Mouse (Mus musculus): ENCODE measurements around the gene Ces2f.
"Not testable (repeated sequence)": the region's sequence is repeated elsewhere in the genome, so short reads cannot be mapped to it uniquely, and the experiment has no call there.

Gene Ces2f

DNA sequence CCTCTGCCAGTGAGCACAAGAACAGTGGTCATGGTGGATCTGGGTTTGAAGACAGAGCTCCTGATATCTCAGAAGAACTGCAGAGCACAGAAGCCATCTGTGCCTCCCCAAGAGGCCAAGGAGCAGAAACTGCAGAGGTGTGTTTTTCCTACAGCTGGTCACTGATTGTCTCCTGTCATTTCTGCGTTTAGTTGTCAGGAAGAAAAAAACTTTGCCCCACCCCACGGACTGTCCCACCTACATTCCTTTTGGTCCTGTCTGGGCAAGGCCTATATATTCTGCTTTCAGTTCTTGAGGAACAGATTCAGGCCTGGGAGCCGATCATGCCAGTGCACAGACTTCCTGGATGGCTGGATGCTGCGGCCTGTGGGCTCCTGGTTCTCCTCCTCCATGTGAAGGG is at the start of gene Ces2f:
Ces2f (plus strand) TSS at position 301 of the 400 bp plus-strand sequence.
- DNase-seq = no peak

GRCm38 (mm10) chr8:104901746-104902145 is 45.4 kb upstream of the Ces2f start:
- no peak for DNase-seq

- DNase-seq = no peak
These were observed 40.0 kb upstream of the Ces2f start for GRCm38 (mm10) chr8:104907111-104907510.

DNA sequence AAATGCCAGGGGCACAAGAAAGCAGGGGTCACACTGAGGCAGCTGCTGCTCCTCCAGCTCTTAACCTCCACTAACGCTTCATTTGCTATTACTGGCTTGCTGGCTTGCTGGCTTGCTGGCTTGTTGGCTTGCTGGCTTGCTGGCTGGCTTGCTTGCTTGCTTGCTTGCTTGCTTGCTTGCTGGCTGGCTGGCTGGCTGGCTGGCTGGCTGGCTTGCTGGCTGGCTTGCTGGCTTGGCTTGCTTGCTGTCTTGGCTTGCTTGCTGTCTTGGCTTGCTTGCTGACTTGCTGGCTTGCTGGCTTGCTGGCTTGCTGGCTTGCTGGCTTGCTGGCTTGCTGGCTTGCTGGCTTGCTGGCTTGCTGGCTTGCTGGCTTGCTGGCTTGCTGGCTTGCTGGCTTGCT is 38.1 kb upstream of the Ces2f start:
- DNase-seq = not testable (repeated sequence)

GRCm38 (mm10) chr8:104909651-104910050 is 37.5 kb upstream of the Ces2f start:
- DNase-seq = not testable (repeated sequence)

DNA sequence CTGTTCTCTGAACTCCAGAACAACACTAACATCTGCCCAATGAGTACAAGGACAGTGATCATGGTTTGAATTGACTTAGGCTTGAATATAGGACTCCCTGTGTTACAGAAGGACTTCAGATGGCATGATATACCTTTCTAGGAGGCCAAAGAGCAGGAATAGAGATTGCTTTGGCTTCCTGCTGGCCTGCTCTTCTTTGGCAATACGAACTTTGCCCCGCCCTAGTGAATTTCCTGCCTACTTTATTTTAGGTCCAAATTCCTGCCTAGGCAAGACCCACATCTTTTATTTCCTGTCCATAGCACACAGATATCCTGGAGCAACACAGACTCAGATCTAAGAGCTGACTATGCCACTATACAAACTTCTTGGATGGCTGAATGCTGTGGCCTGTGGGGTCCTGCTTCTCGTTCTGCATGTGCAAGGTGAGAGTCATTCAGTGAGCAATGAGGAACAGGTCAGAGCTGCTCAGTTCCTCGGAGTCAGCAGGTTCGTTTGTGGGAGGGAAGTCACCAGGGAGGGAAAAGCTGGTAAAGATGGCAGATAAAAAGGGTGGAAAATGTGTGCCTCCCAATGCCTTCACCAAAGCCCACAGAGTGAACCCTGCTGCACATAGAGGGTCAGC is 21.1 kb upstream of the Ces2f start, which contains the start of gene Ces2e:
Ces2e (plus strand) TSS at position 289 of the 625 bp plus-strand sequence.
- no peak for DNase-seq

DNA sequence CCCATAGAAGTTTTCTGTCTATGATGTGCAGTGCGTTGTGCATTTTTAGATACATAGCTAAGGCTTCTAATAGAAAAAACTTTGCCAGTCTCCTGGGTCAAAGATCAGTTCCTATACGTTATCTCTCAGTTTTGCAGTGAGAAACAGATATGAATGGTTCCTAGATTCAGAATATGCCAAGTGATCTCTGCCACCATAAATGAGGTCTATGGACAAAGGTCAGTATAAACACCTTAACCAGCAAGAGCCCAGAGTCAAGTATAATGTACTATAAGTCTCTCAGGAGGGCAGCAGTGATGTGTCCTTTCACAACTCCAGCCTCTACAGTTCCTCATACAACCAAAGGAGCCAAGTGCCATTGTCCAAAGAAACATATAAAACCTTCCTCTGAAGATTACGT is 19.9 kb upstream of the Ces2f start:
- DNase-seq = no peak

GRCm38 (mm10) chr8:104944665-104945064 is 2.5 kb upstream of the Ces2f start:
- DNase-seq = no peak

- DNase-seq = no peak
These were observed 1.9 kb downstream of the Ces2f start for GRCm38 (mm10) chr8:104949031-104949430.

DNA sequence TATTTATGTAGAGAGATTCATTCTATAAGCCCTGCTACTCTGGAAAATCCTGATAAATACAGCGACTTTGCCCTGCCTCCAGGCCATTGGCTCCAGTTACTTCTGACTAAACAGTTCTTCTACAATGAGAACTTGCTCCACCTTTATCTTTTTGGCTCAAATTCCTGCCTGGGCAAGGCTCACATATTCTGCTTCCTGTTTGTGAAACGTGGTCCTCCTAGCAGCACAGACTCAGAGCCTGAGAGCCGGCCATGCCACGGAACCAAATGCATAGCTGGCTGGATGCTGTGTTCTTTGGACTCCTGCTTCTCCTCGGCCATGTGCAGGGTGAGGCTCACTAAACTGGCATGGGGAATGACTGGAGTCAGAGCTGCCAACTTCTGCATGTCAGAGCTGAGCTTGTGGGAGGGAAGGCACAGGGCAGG is 14.4 kb downstream of the Ces2f start, which contains the start of gene Ces2g:
Ces2g (plus strand) TSS at position 182 of the 425 bp plus-strand sequence.
- no peak for DNase-seq

DNA sequence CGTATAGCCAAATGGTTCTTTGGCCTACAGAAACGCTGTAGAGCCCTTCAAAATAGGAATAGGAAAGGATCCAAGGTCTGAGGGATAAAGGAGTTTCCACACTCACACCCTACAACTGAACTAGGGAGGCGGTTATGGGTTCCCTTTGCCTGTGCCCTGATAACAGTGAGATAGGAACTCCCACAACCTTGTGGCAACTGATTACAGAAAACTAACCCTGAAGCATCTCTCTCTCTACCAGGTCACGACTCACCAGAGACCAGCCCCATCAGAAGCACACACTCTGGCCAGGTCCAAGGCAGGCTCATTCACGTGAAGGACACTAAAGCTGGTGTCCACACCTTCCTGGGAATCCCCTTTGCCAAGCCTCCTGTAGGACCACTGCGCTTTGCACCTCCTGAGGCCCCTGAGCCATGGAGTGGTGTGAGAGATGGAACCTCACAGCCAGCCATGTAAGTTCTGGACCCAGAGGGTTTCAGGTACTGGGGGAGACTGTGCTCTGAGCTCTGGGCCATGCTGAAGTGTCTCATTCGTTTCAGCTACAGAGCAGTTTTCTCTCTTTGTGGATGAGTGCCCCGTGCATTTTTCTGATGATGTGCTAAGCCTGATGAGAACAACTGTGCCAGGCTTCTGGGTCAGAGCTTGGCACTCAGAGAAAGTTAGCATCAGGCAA is 15.2 kb downstream of the Ces2f start:
- no peak for DNase-seq

- DNase-seq = no peak
These were observed 16.3 kb downstream of the Ces2f start for GRCm38 (mm10) chr8:104963375-104963894.

DNA sequence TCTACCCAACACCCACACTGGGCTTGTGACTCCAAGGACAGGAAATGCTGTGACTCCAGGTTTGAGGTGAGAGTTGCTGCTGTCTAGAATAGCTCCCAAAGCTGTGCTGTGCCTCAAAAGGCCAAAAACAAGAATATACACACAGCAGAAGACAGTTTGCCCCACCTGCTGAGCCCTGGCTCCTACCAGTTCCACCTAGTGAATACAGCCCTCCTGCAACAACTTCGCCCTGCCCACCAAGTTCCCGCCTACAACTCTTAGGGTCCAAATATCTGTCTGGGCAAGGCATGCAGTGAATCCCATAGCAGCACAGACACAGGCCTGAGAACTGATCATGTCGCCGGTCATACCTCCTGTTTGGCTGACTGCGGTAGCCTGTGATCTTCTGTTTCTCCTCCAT is 37.0 kb downstream of the Ces2f start:
- DNase-seq = no peak

- no peak for DNase-seq
These were observed 37.8 kb downstream of the Ces2f start for GRCm38 (mm10) chr8:104984942-104985341.

DNA sequence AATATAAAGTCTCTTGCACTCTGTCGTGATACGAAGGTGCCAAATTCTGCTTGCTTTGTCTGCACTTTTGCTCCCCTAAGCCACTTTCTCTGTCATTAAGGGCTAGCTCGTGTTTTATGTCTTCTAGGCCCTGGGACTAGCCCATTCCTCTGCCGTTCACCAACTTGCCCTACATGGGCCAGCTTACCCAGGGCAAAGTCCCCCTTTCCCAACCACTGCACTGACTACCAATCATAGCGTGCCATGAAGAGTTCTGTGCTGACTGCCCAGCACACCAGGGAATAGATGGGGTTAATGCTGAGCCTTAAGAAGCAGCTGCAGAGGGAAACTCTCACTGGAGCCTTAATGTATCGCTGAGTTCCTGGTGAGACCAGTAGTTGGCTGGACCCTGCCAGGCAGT is 51.0 kb downstream of the Ces2f start:
- DNase-seq = no peak

- DNase-seq = no peak
These were observed 52.0 kb downstream of the Ces2f start for GRCm38 (mm10) chr8:104999183-104999582.

DNA sequence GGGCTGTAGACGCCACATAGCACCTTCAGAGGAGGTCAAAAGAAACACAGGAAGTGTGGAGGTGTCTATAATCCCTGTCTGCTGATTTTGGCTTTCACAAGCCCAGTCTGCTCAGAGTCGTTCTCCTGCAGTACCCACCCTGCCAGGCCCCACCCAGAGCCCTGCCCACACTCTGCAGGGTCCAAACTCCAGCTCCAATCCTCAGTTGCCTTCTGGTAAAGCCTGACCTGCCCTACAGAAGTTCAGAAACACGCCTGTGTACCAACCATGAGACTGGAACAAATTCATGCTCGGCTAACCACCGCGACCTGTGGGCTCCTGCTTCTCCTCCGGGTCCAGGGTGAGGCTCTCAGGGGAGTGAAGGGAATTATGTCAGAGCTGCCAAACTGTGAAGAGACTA is 53.4 kb downstream of the Ces2f start, which contains the start of gene Ces2h:
Ces2h (plus strand) TSS at position 268 of the 400 bp plus-strand sequence.
- no peak for DNase-seq

Measured in spleen, adult 18-20 months (tissue).